Mouse (Mus musculus) cerebellum, adult 2 months (tissue): ENCODE data around the gene Spats2.

Experiments
- CTCF ChIP-seq: fragments of 200-500 bp; IDR thresholded peaks from 2 replicates; pipeline ENCODE4 v1.5.1; 2011; ENCODE audit warnings: low read depth, mild to moderate bottlenecking, control low read depth, low read length, moderate library complexity, borderline replicate concordance; ENCODE audit not compliant: insufficient read depth
- POLR2A ChIP-seq: fragments of 200-500 bp; IDR thresholded peaks from 2 replicates; pipeline ENCODE4 v1.6.1; 2011; ENCODE audit warnings: low read length, control low read depth, borderline replicate concordance; ENCODE audit not compliant: insufficient read depth

GRCm38 (mm10) chr15:99259167-99259729 is 133.5 kb downstream of the Spats2 start:
- TF ChIP-seq CTCF (no peak), POLR2A (no peak)
